Mouse (Mus musculus): ENCODE data around the gene Prdm5.

Gene Prdm5

DNA sequence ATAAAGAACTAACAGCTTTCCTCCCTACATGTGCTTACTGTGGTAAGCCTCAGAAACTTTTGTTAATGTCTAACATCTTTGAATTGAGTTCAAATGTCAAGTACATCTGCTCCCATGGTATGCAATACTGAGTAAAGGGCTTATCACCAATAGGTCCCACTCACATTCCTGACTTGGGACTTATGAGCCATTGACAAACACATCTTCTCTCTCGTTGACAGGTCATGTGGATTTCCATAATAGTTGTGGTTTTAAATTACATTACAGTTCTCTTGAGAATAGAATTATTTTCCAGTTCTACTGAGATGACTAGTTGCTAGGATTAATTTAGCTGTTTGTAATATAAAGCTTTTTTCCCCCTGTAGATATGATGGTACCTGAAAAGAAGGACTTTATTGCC lies 49.9 kb downstream of the Prdm5 start:
- ATAC-seq (ENCODE audit: insufficient number of reproducible peaks, low FRiP score, low TSS enrichment) = no peak

DNA sequence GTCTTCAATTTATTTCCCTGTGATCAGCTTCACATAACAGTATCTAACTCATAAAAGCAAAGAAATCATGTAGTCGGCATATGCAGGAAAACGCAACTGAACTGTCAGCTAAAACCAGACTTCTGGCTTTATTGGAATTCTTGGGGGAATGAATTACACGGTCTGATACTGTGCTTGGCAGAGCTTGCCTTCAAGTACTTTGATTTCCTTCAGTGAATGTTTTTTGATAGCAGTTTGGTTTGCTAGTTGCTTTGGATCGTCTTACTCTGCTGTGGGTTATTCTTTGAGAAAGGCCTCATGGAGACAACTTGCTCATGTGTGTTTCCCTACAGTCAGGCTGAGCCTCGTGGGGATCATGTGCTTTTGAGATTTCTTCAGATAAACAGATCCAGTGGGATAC lies 52.7 kb downstream of the Prdm5 start:
- ATAC-seq (ENCODE audit: insufficient number of reproducible peaks, low FRiP score, low TSS enrichment) = no peak

DNA sequence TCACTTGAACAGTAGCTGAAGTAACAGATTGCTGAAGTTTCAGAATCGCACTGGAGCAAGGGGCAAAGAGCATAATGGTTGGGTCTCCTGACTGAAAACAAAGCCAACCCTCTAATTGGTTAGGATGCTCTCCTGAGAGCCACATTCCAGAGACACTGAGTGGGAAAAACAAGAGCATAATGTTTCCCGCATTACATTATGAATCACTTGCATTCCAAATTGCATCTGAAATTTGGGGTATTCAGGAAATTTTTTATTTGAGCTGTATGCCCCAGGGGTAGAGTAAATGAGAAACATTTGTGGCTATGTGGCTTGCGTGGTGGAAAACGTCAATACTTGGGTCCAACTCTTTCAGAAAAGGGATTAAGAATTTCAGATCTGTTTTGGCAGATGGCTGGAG lies 55.2 kb downstream of the Prdm5 start:
- no peak for ATAC-seq (ENCODE audit: insufficient number of reproducible peaks, low FRiP score, low TSS enrichment)

DNA sequence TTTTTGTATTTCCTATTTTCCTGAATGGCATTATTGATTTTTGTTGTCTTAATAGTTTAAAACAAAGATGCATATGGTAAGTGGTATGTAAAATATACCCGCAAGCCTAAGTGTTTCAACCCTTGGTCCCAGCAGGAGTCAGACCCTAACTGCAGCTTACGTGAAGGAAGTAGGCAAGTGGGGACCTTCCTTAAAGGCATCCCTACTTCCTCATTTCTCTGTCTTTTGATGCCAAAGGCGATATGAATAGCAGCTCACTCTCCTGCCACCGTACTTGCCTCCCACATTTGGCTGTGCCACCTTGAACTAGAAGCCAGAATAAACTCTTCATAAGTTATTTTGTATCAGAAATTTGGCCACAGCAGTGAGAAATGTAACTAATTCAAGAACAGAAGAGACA lies 63.8 kb downstream of the Prdm5 start:
- no peak for ATAC-seq (ENCODE audit: insufficient number of reproducible peaks, low FRiP score, low TSS enrichment)

DNA sequence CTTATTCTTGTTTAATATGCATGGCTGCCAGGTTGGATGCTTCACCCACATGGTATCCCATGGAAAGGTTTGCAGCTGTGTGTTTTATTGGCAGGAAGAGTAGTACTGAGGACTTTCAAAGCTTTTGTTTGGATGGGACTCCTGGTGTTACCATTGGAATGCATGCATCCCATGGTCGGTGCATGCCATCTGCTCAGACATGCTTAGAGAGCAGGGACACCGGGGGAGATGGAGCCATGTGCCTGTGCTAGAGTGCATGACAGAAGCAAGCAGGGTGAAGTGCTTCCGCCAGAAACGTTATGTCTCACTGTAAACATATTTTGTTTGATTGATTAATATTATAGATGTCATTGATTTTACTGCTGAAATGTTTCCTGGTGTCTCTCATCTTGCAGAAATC lies 70.3 kb downstream of the Prdm5 start:
- no peak for ATAC-seq (ENCODE audit: insufficient number of reproducible peaks, low FRiP score, low TSS enrichment)

DNA sequence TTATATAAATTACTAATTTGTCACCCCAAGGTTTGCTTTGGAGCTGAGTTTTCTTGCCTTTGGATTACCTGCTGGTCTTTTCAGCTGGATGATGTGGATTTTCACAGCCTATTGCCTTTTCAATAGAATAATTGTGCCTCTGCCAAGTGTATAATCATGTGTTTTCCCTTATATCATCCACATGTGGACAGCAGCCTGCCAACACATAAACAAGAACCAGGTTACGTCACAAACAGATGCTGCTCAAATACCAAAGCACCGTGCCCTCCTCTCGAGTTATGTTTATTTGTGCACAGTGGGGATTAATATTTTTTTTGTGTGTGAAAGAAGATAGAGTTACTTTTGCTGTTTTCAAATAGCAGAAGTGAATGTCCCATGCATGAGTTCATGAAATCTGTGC lies 70.9 kb downstream of the Prdm5 start:
- ATAC-seq (ENCODE audit: insufficient number of reproducible peaks, low FRiP score, low TSS enrichment) = no peak

DNA sequence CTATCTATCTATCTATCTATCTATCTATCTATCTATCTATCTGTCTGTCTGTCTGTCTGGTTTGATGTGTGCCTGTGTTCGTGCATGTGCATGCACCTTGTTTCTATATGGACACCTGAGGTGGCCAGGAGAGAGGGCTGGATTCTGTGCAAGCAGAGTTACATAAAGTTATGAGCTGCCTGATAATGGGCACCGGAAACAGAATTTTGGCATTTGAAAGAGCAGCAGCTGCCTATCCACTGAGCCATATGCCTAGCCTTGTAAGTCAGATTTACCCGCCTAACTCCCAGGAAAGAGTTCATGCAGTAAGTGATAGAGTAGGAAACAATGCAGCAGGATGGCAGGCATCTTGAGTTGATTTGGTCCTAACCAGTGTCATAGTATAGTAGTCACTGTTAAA lies 71.4 kb downstream of the Prdm5 start:
- ATAC-seq (ENCODE audit: insufficient number of reproducible peaks, low FRiP score, low TSS enrichment) = no peak

DNA sequence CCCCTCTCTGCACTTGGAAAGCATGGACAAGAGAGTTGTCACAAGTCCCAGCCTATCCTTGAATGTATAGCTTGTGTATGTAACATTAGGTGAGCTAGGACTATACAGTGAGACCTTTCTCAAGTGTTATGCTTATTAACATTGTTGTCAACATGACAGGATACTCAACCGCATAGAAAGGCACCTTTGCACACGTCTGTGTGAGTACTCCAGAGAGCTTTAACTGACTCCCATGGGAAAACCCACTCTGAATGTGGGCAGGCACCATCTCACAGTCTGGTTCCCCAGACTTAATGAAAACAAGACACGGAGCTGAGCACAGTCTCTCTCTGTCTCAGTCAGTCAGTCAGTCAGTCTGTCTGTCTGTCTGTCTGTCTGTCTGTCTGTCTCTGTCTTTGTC lies 75.2 kb downstream of the Prdm5 start:
- ATAC-seq (ENCODE audit: insufficient number of reproducible peaks, low FRiP score, low TSS enrichment) = no peak

DNA sequence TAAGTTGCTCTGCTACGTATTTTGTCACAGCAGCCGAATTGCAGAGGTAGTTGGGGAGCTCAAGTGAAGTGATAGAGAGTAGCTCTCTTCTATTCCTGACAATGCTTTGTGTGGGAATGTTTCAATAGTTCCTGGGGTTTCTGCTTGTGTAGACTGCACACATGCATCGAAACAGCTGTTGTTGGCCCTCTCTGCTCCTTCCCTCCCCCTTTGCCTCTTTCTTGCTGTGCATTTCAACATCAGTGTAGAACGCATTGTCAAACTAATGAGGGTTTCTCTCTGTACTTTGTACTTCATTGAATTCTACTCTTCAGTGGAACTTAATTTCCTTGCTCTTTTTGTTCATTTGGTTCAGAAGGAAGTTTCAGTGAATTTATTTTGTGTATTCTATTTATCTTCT lies 75.8 kb downstream of the Prdm5 start:
- ATAC-seq (ENCODE audit: insufficient number of reproducible peaks, low FRiP score, low TSS enrichment) = no peak

DNA sequence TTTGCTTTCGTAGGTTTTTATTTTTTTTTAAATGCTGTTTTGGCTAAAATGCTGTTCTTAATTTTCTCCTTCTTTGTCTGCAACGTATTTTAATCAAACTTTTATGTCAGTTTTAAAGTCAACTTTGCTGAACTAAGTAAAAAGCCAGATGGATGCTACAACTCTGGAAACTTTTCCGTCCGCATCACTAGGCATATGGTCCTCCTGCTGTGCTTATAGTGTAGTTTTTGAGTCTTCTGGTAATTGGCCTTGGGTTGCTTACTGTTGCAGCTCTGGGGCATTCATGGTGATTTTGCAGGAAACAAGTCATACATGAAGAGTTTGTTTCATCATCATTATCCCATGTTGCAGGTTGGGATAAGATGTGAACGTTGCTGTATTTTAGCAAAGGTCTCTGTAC lies 81.8 kb downstream of the Prdm5 start:
- ATAC-seq (ENCODE audit: insufficient number of reproducible peaks, low FRiP score, low TSS enrichment) = no peak

DNA sequence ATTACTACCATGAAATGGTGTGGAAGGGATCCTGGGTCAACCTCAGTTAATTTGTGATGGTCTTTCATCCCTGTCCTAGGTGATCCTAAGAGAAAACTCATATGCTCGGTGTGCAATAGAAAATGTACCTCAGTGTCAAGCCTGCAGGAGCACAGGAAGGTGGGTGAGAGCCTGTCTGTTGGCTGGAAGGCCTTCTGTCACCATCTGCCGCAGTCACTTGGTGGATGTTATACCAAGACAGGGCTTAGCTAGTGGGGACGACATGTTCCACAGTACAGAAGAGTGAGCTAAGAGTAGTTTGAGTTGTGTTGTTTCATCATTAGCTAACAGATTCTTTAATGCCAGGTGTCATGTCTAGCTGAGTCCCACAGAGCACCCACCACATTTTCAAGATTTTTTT lies 84.0 kb downstream of the Prdm5 start:
- ATAC-seq (ENCODE audit: insufficient number of reproducible peaks, low FRiP score, low TSS enrichment) = peak; percentile 58; the same call in 1 of the 2 replicates

DNA sequence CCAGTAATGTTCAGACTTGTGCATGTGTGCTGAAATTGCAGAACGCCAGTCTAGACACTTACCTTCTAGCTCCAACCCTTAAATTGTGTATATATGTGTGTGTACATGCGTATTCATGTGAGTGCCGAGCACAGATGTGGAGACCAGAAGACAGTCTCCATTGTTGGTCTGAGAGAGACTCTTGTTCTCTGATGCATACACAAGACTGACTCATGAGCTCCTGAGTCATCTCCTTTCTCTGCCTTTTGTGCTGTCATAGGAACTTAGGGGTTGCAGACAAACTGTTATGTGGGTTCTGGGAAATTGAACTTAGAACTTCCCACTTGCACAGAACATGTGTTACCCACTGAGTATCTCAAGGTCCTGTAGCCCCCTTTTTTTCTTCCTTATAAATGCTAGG lies 85.4 kb downstream of the Prdm5 start:
- ATAC-seq (ENCODE audit: insufficient number of reproducible peaks, low FRiP score, low TSS enrichment) = no peak

DNA sequence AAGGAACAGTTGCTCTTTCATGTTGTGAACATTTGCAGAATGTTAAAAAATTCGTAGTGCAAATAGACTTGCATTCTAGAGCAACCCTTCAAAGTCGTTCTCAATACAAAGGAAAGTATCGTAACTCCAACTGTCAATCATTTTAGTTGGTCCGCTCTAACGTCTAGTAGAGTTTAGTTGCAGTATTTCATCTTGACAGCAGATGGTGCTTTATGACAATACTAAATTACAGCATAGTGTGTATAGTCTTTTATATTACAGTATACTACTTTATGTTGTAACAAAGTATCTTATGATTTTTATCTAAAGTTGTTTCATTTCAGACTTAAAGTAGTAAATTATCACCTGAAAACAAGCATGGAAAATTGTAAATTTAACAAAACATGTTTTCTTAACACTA lies 86.1 kb downstream of the Prdm5 start:
- ATAC-seq (ENCODE audit: insufficient number of reproducible peaks, low FRiP score, low TSS enrichment) = no peak

DNA sequence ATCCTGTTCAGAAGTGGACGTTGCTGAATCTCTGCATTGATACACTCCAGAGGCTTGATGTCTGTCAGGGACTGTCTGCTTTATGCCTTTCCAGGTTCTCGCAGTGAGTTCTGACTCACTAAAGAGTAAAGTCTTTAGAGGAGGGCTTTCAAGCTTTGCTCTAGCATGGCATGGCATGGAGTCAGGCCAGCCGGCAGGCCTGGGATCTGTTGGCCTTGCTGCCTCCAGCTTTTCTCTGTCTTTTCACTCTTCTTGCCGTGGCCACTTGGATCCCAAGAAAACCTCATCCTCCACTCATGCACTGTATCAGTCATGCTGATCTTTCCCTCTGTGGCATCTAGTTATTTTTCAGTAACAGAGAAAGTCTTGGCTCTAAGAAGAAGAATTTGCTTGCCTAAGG lies 87.1 kb downstream of the Prdm5 start:
- no peak for ATAC-seq (ENCODE audit: insufficient number of reproducible peaks, low FRiP score, low TSS enrichment)

DNA sequence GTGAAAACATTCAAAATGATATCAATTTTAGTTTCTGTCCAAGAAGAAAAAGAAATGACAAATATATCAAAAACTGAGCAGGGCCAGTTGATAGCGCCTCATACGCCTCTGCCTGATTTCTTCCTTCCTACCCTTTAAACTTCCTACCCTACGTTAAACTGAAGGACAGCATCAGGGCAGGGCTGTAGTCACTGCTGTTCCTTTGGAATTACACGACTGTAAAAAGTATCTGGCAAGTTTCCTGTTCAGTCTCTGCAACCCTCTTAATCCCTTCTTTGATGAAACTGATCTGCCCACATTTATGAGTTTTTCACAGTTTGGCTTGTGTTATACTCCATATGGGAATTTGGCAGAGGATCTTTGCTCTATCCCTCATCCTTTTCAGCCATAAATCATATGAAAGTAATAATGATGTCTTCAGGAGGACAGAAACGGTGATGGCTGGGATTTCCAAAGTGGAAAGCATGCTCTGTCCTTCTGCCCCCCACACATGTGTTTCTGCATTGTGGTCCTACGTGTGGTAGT lies 93.0 kb downstream of the Prdm5 start:
- ATAC-seq (ENCODE audit: insufficient number of reproducible peaks, low FRiP score, low TSS enrichment) = no peak

DNA sequence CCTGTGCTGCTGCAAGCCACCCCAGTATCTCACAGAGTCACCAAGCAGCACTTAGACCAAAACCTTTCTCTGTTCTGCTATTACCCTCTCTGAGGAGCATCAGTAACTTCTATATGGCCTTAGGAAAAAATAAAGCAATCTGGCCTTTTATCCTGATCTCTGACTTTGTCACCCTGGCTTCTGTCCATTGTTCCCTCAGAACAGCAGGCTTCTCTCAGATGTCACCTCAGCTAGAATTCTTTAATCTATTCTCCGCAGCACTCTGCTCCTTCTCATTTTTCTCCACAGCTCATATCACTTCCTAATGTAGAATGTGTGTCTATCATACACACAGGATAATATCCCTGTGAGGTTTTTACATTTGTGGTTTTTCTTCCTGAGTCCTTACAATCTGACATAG lies 99.5 kb downstream of the Prdm5 start:
- ATAC-seq (ENCODE audit: insufficient number of reproducible peaks, low FRiP score, low TSS enrichment) = no peak

DNA sequence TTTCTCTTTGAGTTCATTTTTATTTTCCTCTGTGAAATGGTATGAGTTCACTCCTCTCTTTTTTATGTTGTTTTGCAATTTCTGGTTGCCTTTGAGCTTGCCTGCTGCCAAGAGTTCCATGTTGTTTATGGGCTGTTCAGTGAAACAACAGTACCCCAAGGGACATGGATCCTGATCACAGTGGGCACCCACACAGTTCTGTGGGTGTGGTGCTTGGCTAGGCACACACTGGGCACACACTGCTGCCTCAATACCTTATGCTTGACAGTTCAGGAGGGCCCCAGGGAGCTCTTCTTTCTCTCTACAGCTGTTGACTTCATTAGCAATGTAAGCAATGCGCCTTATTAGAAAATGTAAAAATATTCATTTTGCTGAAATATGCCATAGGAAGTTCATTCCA lies 110.0 kb downstream of the Prdm5 start:
- ATAC-seq (ENCODE audit: insufficient number of reproducible peaks, low FRiP score, low TSS enrichment) = no peak

DNA sequence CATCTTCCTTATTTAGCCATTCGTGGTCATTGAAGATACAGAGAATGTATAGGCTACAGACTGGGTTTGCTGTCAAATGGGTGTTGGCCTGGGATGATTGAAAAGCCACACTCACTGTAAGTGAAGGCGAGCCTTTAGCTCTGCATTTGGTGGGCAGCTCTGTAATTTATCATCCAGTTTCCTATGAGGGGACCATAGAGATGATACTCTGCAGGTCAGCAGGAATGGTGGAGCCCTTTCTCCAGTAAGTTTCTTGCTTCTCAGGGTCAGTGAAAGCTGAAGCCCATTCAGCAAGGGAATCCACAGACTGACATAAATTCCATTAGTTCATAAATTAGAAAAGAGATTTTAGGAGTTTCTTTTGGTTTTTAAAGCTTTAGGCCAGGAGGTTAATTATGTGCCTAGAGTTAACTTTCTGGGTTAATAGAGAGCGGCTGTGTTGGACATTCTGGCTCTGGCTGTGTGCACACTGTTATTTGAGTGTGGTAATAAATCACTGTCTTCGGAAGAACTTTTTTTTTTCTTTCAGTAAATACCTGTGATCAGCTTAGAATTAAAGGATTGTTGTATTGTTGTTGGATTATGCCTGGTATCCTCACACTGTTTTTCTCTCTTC lies 113.4 kb downstream of the Prdm5 start:
- no peak for ATAC-seq (ENCODE audit: insufficient number of reproducible peaks, low FRiP score, low TSS enrichment)

DNA sequence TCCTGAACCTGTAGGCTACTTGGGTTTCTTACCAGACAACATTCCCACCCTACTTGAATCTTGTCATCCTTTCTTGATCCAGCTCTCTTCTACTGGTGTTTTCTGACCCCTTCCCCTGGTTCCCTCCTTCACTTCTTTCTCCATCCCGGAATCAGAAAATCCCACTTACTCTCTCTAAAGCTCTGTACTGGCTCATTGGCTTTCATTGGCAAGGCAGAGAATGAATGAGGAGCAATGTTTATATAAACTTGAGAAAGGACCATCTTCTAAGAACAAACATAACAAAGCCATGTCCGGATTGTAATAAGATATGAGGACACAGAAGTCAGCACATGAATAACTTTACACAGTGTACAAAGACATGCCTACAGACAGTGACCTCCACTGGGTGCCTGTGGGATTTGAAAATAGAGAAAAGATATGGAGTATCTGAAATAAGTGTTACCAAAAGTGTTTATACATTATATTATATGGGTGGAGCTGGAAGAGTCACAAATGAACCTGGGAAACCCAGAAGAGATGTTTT lies 127.9 kb downstream of the Prdm5 start:
- no peak for ATAC-seq (ENCODE audit: insufficient number of reproducible peaks, low FRiP score, low TSS enrichment)

DNA sequence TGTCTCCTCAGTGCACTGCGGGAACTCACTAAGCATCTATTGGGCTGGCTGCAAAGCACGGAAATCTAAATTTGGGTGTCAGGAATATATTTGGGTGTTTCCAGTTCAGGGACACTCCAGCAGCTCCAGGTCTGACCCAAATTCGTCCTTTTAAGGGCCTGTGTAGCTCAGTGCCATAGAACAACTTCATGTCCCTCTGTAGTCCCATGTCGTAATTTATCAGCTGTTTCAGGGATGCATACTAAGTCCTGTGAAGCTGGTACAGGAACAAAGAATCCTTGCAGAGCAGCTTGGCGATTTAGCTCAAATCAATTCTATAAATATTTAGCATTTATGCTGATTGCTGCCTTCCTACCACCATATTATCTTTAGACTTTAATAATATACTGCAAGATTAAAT lies 136.6 kb downstream of the Prdm5 start:
- no peak for ATAC-seq (ENCODE audit: insufficient number of reproducible peaks, low FRiP score, low TSS enrichment)

DNA sequence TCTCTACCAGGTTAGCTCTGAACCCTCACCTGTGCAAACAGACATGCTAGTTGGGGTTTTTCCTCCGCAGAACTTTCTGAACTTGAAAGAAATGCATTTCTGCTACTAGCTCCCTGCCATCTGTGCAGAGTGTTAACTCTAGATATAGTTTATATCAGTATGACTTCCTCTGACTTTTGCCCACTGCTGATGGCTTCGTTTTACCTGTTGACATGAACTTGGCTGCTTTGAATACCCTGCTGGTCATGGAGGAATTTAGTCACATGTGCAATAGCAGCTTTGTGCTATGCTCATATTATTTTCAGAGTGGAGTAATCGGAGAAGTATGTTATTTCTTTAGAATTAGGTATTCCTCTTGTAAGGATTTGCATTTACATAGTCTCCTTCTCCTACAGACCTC lies 142.9 kb downstream of the Prdm5 start:
- ATAC-seq (ENCODE audit: insufficient number of reproducible peaks, low FRiP score, low TSS enrichment) = no peak

DNA sequence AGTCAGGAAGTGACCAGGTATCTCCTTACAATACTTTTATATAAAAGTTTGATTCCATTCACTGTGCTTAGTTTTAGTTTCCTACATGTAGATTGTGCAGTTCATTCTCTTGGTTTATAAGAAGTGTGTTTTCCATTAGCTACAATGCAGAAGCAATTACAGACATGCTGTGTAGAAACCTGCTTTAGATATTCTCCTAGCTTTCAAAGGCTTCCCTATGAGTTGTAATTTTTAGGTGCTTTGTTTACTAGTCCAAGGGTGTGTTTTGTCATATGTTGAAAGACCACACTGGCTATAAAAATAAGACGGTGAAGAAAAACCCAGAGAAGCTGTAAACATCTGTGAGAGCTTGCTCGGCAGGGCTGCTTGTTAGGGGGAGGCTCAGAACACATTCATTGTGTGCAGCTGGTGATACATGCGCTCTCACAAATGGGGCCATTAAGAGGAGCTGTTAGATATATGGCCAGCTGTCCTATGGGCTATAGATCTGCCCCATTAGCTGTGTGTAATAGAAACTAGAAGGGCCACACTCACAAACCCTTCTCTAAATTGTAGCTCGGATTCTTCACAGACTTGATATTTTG lies 144.8 kb downstream of the Prdm5 start:
- ATAC-seq (ENCODE audit: insufficient number of reproducible peaks, low FRiP score, low TSS enrichment) = no peak
